Mouse (Mus musculus) testis, adult 2 months (tissue): ENCODE data around the gene Ube2n. TPM values are rescaled to one million over a fixed set of nuclear protein-coding genes. Genes with fewer than 3 reads are reported as not detected.

Source experiments
- H3K27ac ChIP-seq: fragments of 200-500 bp; 2 replicates; pipeline ENCODE4 v1.5.1; 2012; ENCODE audit warnings: low read depth, low read length; ENCODE audit not compliant: control insufficient read depth, insufficient read depth
- H3K27me3 ChIP-seq: fragments of 200-500 bp; 2 replicates; pipeline ENCODE4 v1.6.1; 2012; ENCODE audit warnings: mild to moderate bottlenecking, low read length, moderate library complexity; ENCODE audit not compliant: control insufficient read depth, insufficient read depth
- H3K36me3 ChIP-seq: fragments of 200-500 bp; 2 replicates; pipeline ENCODE4 v1.6.1; 2012; ENCODE audit warnings: mild to moderate bottlenecking, low read length; ENCODE audit not compliant: control insufficient read depth, insufficient read depth
- H3K4me1 ChIP-seq: fragments of 200-500 bp; 2 replicates; pipeline ENCODE4 v1.6.1; 2012; ENCODE audit warnings: low read length; ENCODE audit not compliant: control insufficient read depth, insufficient read depth
- H3K4me3 ChIP-seq: fragments of 200-500 bp; 2 replicates; pipeline ENCODE4 v1.5.1; 2012; ENCODE audit warnings: low read depth, mild to moderate bottlenecking, low read length, moderate library complexity, mixed read lengths; ENCODE audit not compliant: control insufficient read depth
- CTCF ChIP-seq: fragments of 200-500 bp; IDR thresholded peaks from 2 replicates; pipeline ENCODE4 v1.5.1; 2012; ENCODE audit warnings: low read depth, mild to moderate bottlenecking, inconsistent platforms, low read length, moderate library complexity; ENCODE audit not compliant: control insufficient read depth, insufficient read depth, insufficient replicate concordance
- POLR2A ChIP-seq: fragments of 200-500 bp; IDR thresholded peaks from 2 replicates; pipeline ENCODE4 v1.6.1; 2012; ENCODE audit warnings: low read depth, mild to moderate bottlenecking, inconsistent platforms, low read length, moderate library complexity; ENCODE audit not compliant: control insufficient read depth
- polyA plus RNA-seq: library from polyadenylated mRNA; depleted of rRNA; stranded (reverse); fragments of >200 nt; gene quantifications from 2 replicates; pipeline ENCODE4 v1.2.3, GENCODE M21; 2012

Ube2n gene
- polyA plus RNA-seq, 1 experiment = 294 TPM

DNA sequence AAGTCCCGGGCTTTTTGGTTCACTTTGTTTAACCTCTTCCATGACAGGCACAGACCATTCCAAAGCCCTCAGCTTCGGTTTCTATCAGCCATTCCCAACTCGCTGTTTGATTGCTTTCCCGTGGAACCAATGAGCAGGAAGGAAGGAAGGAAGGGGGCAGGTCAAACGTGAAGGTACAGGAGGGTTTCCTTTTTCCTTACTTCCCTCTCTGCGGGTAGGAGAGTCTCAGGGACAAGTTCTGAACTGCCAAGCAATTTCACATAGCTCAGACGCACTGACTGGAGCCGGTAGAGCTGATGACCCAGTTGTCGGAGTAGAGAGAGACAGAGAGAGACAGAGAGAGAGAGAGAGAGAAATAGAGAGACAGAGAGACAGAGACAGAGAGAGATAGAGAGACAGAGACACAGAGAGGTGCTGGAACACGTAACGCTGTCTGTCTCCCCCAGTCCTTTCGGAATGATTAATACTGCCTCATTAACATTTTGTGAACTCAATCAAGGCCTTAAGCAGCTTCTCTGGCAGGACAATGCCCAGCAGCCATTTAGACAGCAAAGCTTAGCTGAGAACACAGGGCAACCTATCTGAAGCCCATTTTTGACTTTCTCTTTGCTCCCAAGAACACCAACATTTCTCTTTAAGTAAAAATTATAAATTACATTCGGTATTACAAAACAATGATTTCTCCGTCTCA is 62.1 kb downstream of the Ube2n start:
- H3K4me3 ChIP-seq = no peak overlapping the region
- no peak for TF ChIP-seq CTCF
- peaks cover 5% of the 10 kb centered on the region for H3K4me1 ChIP-seq
- no peaks in the 10 kb centered on the region for H3K36me3 ChIP-seq
- H3K27me3 ChIP-seq = no peaks in the 10 kb centered on the region
- no peak overlapping the region for H3K27ac ChIP-seq

DNA sequence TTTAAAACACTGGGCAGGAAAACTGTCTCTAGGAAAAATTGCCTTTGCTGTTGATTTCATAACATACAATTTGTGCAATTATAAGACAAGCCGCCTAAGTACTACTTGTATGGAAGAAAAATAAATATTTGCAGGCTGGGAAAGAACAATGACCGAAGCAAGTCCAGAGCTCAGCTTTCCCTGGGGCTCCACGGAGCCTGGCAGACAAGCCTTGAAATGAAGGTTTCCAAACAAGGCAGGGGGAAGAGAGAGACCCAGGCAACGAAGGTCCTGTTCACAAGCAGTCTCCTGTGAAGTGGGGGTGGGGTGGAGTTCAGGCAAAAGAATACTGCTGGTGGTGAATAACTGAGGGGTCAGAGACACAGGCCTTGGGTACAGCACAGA is 62.6 kb downstream of the Ube2n start:
- TF ChIP-seq POLR2A (no peak), CTCF (no peak)
- Histone ChIP-seq H3K27me3 (no peaks in the 10 kb centered on the region), H3K36me3 (no peaks in the 10 kb centered on the region), H3K4me3 (no peak overlapping the region), H3K27ac (no peak overlapping the region), H3K4me1 (peaks cover 5% of the 10 kb centered on the region)

DNA sequence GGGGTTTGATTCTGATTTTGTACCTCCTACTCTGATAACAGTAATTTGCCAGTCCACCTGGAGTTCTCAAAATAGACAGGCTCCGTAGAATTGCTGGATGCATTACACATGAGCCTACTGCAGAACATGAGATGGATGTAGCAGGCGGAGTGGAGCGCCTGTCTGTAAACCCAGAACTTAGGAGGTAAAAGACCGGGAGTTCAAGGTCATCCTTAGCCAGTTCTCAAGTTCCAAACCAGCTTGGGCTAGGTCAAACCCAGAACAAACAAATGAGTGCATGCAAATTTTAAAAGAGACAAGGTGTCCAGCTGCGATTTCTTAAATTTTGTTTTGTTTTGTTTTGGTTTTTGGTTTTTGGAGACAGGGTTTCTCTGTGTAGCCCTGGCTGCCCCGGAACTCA is 70.6 kb downstream of the Ube2n start:
- no peaks in the 10 kb centered on the region for H3K36me3 ChIP-seq
- TF ChIP-seq CTCF (no peak), POLR2A (no peak)

DNA sequence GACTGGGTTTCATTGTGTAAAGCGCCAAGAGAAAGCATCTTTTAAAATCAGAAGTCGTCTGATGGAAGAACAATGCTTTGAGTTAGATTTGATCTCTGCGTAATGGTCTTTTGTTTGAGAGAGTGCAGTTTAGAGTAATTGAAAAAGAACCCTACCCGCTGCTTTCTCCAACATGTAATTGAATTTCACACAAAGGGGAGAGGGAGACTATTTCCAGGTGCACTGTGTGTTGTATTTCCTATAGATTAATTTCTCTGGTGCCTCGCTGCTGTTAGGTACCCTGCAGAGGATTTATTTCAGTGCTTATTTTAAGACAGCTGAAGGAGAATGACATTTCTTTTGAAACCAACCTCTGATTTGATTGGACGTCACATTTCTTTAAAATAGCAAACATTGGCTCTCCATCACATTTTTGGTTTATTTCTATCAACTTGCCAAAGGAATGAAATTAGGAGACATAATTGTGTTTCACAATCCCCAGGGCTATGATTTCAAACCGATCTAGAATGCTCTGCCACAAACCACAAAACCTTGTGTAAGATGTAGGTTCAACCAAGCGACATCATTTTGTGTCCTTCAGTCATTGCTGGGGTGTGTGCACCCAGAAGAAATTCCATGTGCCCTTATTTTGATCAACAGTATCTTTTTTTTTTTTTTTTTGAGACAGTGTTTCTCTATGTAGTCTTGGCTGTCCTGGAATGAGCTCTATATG is 72.7 kb downstream of the Ube2n start:
- Histone ChIP-seq H3K36me3 (no peaks in the 10 kb centered on the region), H3K27ac (no peak overlapping the region), H3K4me3 (no peak overlapping the region), H3K27me3 (no peaks in the 10 kb centered on the region), H3K4me1 (no peaks in the 10 kb centered on the region)
- no peak for TF ChIP-seq POLR2A
- TF ChIP-seq CTCF = no peak

More for the DNA sequence above, 70.6 kb downstream of the Ube2n start:
- Histone ChIP-seq H3K27me3 (no peaks in the 10 kb centered on the region), H3K4me3 (no peak overlapping the region), H3K27ac (no peak overlapping the region), H3K4me1 (no peaks in the 10 kb centered on the region)

DNA sequence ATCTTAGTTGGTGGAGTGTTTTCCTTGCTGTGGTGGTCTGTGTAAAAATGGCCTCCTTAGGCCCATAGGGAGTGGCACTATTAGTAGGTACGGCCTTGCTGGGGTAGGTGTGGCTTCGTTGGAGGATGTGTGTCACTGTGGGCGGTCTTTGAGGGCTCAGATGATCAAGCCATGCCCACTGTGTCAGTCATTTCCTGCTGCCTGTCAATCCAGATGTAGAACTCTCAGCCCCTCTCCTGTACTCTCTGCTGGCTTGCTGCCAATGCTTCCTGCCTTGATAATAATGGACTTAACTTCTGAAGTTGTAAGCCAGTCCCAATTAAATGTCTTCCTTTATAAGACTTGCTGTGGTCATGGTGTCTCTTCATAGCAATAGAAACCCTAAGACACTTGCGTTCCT is 74.3 kb downstream of the Ube2n start:
- Histone ChIP-seq H3K27ac (no peak overlapping the region), H3K4me3 (no peak overlapping the region), H3K36me3 (no peaks in the 10 kb centered on the region), H3K4me1 (peaks cover 2% of the 10 kb centered on the region), H3K27me3 (no peaks in the 10 kb centered on the region)
- no peak for TF ChIP-seq POLR2A

DNA sequence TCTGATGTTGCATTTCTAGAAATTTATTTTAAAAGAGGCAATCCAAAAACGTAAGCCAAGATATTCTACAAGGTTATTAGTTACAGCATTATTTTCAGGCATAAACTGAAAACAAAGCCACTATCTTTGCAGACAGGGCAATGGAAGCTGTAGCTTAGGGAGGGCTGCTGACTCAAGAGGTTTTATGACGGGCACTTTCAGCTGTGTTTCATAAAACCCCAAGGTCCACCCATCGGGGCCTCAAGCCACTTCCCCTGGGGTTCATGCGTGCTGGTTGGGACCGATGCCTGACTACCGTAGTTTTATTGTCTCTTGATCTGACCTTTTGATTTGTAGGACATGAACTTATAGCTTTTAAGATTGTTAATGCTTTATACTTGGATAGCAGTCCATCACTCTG is 75.3 kb downstream of the Ube2n start:
- H3K36me3 ChIP-seq = no peaks in the 10 kb centered on the region
- TF ChIP-seq POLR2A (no peak), CTCF (no peak)
- H3K4me3 ChIP-seq = no peak overlapping the region
- no peaks in the 10 kb centered on the region for H3K27me3 ChIP-seq
- H3K27ac ChIP-seq = no peak overlapping the region
- peaks cover 9% of the 10 kb centered on the region for H3K4me1 ChIP-seq

DNA sequence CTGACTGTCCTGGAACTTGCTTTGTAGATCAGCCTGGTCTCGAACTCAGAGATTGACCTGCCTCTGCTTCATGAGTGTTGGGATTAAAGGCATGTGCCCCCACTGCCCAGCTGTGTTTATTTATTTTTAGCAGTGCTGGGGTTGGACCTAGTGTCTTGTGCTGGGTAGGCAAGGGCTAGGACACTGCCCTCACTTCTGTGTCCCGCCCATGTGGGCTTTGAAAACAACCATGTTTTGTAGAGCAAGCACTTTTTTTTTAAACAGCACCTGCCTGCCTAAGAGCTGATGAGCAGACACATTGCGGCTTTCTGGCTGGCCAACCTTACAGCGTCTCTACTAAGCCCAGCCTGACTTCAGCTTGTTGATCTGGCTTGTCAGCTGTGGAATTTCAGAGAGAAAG is 76.3 kb downstream of the Ube2n start:
- peaks cover 13% of the 10 kb centered on the region for H3K4me1 ChIP-seq
- no peaks in the 10 kb centered on the region for H3K36me3 ChIP-seq
- no peak for TF ChIP-seq CTCF
- no peak for TF ChIP-seq POLR2A
- no peak overlapping the region for H3K4me3 ChIP-seq
- H3K27me3 ChIP-seq = no peaks in the 10 kb centered on the region
- no peak overlapping the region for H3K27ac ChIP-seq
